Mouse (Mus musculus): Measurements from ENCODE around the gene Specc1.

The Specc1 gene

DNA sequence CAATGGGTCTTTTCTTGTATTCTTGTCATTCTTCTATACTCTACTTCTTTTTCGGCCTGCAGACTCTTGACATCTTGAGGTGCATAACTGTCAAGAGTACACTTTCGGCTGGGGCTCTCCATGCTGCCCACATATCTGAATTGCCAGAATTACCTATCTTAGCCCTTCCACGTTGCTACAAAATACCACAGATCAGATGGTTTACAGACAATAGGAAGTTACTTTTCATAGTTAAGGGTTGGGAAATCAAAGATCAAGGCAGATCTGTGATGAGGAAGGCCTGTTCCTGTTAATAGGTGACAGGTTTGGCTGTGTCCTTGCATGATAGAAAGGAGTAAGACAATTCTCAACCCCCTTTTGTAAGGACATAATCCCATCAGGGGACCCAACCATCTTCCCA, 209.9 kb downstream of the Specc1 start:
- no peak for DNase-seq (ENCODE audit: low read depth, low spot score)

GRCm38 (mm10) chr11:62168146-62168545, 211.6 kb downstream of the Specc1 start:
- DNase-seq (ENCODE audit: low read depth, low spot score), result no peak

- no peak for DNase-seq (ENCODE audit: low read depth, low spot score)
Measured at GRCm38 (mm10) chr11:62177395-62178113, 221.0 kb downstream of the Specc1 start.

DNA sequence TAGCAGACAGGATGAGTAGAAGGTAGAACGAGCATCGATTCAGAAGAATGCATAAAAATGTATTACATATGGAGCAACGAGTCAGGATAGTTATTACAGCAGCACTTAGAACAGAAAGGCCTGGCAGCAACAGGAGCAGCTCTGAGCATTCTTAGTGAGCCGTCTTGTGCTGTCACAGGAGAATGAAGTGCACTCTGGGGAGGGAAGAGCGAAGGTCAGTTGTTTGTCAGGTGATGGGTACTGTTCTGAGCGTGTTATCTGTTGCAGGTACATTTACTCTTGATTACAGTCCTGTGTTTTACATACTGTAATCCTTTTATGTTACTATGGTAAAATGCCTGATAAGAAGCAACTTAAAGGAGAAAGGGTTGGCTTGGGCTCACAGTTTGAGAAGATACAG, 224.2 kb downstream of the Specc1 start:
- no peak for DNase-seq (ENCODE audit: low read depth, low spot score)

DNA sequence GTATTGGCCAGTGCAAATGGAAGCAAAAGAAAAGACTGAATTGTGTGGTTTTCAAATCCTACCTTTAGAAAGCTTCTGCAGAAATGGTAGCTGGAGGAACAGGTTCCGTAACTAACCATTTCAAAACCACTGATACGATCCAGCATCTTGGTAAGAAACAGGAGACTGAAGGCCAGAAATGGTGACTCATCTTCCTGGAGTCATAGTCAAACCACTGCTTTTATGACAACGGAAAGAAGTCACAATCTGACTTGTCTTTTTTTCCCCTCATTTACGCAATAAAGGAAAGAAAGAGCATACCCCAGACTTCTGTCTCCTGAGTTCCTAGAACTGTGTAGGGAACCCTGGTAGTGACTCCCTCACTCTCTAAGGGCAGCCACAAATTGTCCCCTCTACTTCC, 228.3 kb downstream of the Specc1 start:
- DNase-seq (ENCODE audit: low read depth, low spot score), result no peak

DNA sequence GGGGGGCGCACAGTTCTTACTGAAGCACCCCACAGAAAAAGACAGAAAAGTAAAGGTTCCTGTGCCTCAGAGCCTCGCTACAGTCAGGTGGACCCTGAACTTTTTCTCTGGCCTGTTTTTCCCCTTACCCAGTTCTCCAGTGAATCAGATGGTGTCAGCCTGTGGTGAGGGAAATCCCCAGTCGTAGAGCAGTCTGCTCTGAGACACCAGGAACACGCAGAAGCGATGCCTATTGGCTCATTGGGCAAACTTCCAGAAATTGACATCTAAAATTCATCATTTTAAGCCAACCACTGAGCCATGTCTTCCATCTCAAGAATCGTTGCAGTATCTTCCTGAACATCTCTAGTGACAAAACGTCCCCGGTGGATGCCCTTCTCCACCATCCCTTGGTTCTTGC, 230.5 kb downstream of the Specc1 start:
- no peak for DNase-seq (ENCODE audit: low read depth, low spot score)

DNA sequence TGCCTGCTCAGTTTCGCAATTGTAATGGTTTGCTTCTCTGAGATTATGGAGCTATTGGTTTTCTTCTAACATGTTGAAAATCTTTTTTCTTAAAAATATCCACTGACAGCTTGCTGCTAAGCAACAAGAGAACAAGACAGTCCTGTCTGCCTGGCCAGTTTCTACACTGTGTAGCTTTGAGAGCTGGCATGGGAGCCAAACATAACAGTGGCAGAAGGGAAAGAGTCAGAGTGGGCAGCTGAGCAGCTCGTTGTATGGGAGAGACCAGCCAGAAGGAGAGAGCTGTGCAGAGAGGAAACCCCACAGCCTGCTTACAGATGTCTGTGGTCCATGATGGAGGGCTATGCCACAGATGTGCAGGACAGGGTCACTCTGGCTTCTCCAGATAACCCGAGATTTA, 235.5 kb downstream of the Specc1 start:
- no peak for DNase-seq (ENCODE audit: low read depth, low spot score)

DNA sequence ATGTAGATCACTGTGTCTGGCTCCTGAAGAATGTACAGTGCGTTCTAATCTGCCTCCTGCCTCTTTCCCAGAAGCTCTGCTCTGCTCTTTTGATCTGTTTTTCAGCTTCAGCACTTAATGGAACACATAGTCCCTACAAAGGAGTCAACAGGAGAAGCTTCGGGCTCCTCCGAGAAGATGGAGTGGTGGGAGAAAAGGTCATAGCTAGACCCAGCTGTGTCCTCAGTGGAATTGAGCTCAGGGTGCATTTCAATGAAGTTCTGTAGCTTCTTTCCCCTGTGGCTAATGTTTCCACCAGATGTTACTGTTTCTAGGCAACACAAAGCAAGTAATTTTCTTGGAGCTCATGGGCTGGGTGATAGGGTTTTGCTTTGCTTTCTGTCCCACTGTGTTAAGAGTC, 236.6 kb downstream of the Specc1 start:
- DNase-seq (ENCODE audit: low read depth, low spot score), result no peak

DNA sequence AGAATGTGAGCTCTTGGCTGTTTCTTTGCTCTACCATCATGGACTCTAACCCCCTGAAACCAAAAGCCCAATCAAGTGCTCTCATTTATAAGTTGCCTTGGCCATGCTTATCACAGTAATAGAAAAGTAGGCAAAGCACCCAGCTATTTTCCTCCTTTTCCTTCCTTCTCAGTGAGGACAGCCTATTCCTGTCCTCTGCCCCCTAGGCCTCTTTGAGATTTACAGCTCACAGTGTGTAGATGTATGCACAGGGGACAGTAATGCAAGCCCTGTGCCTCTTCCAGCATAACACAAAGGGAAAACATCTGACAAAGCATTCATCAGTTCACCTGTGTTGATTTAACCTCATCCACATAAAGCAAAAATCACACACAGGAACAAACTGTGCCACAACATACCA, 237.7 kb downstream of the Specc1 start:
- DNase-seq (ENCODE audit: low read depth, low spot score), result no peak

DNA sequence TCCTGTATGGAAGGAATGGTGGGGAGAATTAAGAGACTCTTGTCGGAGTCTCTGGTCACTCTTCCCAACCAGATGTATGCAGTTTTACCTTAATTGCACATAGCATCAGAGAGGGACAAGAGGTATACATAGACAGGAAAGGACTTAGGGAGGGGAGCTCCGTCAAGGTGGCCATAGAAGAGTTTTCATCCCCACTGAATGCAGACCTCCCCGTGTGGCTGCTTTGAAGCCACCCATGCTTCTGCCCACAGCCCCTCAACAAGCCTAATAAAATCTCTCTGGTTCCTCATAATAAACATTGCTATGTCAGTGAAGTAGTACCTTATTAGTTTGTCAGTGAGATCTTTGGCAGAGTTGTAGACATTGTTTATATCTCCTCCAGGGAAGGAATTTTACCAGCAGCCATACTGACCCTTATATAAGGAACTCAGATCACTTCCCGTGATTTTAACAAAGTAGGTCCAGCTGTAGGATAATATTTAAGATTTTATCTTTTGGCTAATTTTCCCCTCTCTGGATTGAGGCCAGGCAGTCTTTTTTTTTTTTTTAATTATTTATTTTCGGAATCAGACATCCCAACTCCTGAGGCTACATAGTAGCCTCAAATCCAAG, 244.4 kb downstream of the Specc1 start:
- DNase-seq (ENCODE audit: low read depth, low spot score), result no peak

DNA sequence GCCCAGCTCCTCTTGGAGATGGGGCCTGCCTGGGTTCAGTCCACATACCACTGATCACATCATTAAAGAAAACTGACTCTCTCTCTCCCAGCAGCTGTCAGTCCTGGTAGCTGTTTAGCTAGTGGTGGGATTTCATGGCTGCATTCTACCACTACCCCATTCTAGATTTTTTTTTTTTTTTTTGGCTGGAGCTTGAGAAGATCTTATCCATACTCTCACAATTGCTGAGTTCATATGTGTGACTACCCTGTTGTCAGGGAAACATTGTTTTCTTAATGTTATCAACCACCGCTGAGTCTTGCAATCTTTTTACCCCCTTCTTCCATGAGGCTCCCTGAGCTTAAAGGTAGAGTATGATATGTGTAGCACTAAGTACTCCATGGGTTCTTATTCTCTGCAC, 246.1 kb downstream of the Specc1 start:
- no peak for DNase-seq (ENCODE audit: low read depth, low spot score)

DNA sequence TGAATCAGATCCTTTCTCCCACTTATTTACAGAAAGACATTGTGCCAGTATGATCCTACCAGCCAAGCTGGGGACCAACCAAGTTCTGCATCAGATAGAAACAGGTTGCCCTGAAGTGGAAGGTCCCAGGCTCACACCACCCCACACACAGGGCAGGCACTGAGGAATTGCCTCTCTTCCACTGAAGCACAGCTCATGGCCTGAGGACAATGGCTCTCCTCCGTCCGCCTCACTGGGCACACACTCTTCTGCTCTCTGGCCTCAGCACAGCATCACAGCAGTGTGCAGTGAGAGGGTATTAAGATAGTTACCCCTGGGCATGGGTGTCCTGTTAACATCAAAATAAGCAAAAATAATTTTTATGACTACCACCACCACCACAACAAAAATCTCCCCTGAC, 252.5 kb downstream of the Specc1 start:
- DNase-seq (ENCODE audit: low read depth, low spot score), result no peak

DNA sequence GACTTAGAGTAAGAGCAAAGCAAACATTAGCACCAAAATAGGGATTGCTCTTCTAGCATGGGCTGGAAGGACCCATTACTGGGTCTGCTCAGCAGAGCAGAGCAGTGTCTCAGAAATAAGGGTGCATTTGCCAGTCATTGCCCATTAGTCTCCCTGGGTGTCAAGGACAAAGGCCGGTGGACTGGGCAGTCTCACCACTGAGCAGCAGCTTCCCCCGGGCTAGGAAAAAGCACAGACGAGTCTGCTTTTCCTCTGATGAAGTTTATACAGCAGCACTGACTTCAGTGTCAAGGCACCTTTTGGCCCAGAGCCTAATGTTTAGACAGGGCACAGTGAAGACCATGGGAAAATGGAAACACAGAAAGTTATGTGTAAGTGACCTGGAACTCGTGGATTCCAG, 253.3 kb downstream of the Specc1 start:
- DNase-seq (ENCODE audit: low read depth, low spot score), result no peak

DNA sequence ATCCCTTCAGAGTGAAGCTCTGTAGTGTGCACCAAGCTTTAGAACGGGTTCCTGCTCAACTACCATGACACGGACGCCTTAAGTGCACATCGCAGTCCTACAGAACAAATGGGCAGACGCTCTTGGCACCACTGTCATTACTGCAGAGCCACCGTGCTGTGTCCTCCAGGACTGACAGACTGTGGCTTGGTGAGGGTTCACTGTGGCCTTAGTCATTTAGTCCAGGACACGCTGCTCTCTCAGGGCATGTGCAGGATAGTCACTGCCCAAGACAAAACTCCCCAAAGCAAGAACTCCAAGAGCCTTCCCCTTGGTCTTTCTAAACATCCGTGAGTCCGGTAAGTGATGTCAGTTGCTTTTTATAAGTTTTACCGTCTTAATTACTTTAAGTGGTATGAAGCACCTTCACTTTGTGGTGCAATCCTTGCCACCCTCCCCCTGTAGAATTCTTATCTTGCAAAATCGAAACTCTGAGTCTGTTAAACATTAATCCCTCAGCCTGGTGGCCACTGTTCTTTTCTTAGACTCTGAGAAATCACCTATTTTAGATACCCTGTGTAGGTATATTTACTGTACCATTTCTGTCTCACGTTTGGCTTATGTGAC, 256.9 kb downstream of the Specc1 start:
- DNase-seq (ENCODE audit: low read depth, low spot score), result no peak

DNA sequence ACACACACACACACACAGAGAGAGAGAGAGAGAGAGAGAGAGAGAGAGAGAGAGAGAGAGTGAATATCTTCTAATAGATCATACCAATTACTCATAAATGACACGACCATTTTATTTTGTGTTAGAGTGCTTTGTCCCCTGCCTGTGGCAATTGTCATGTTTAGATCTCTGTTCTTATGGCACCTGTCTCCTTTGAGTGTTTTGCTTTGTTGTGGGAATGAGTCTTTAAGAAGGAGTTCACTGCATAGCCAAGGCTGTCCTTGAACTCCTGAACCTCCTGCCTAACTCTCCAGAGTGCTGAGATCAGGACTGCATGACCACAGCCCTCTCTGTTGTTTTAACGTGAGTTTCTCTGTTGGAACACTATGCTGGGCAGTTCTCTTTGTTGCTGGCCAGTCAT, 258.5 kb downstream of the Specc1 start:
- DNase-seq (ENCODE audit: low read depth, low spot score), result no peak

GRCm38 (mm10) chr11:62217751-62218150, 261.2 kb downstream of the Specc1 start:
- DNase-seq (ENCODE audit: low read depth, low spot score), result no peak

- no peak for DNase-seq (ENCODE audit: low read depth, low spot score)
Measured at GRCm38 (mm10) chr11:62220756-62221510, 264.4 kb downstream of the Specc1 start.

GRCm38 (mm10) chr11:62223416-62223815, 266.9 kb downstream of the Specc1 start:
- DNase-seq (ENCODE audit: low read depth, low spot score), result no peak

- DNase-seq (ENCODE audit: low read depth, low spot score), result no peak
Measured at GRCm38 (mm10) chr11:62223962-62224361, 267.4 kb downstream of the Specc1 start.

GRCm38 (mm10) chr11:62224797-62225196, 268.2 kb downstream of the Specc1 start:
- DNase-seq (ENCODE audit: low read depth, low spot score), result no peak

- no peak for DNase-seq (ENCODE audit: low read depth, low spot score)
Measured at GRCm38 (mm10) chr11:62240631-62241261, 284.2 kb downstream of the Specc1 start.

GRCm38 (mm10) chr11:62243871-62244270, 287.3 kb downstream of the Specc1 start:
- DNase-seq (ENCODE audit: low read depth, low spot score), result no peak

All from c-Kit-negative CD71-positive TER-119-positive erythroid progenitor cells, embryonic 14.5 days (primary cell).